Comparison of ENCODE assay signal across 9 mouse cellular contexts in the genomic region with DNA sequence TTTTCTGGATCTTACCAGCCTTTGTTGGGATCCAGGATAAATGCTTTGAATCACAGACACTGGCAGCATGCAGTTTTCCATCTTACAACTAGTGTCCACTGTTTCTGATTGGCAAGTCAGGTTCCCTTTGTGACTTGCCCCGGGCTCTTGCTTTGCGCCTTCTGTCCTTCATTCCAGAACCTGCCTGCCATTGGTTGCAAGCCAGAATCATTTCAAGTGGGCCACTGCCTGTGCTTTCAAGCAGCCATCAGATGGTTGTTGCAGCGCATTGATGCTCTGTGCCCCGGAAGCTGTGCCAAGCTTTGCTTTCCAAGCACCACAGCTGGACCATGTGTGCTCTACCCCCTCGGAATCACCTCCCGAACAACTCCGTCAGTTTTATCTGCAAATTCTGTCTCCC.
"Had no signal": no experiment of that assay in that cellular context is flagged by ENCODE, and none has a peak within 500 bp of the region (broad histone marks: within the 10 kb centered on the region; RNA-seq: fewer than 3 reads in every experiment).

No protein-coding gene starts in this region.

- H3K27ac ChIP-seq: liver, embryonic 13.5 days had no signal

- H3K4me1 ChIP-seq: liver, embryonic 13.5 days had no signal

- H3K27me3 ChIP-seq: liver, embryonic 13.5 days had no signal

- DNase-seq: kidney, postnatal 14 days; kidney, postnatal 4 days; liver, embryonic 13.5 days; lung, adult 2 months; lung, postnatal 14 days; lung, postnatal 4 days; midbrain, embryonic 14.5 days; thymus, adult 18-20 months; thymus, postnatal 36 days had no signal

- H3K4me3 ChIP-seq: liver, embryonic 13.5 days had no signal
